9 mouse cellular contexts compared by ENCODE assay signal in the genomic region with DNA sequence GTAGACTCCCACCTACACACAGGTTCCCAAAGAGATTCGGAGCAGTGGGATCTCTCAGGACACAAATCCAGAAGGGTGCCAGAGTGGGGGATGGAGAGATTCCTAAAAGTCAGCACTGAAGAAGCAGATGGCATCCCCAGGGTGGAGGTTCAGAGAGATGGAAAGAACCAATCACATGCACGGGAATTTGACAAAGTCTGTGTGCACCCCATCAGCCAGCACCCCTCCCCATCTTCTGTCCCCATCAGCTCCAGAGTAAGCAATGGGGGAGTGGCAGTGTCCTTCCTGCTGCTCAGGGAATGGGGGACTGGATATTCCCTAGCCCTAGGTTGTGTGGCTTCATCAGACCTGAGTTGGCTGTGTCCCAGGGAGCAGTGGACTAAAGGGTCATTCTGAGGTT. TPM values are rescaled to one million over a fixed set of nuclear protein-coding genes. Genes with fewer than 3 reads are reported as not detected.
DNase-seq lines count a peak whose midpoint lies in the region; ATAC-seq and TF ChIP-seq lines count a peak whose summit lies in the region.
"Had no signal": no experiment of that assay in that cellular context is flagged by ENCODE, and none has a peak within 500 bp of the region (broad histone marks: within the 10 kb centered on the region; RNA-seq: fewer than 3 reads in every experiment).

No protein-coding gene starts in this region.

- no peaks in the 10 kb centered on the region for H3K36me3 ChIP-seq in liver, embryonic 11.5 days (ENCODE audit: control insufficient read depth, insufficient read depth, low read length)
- no peaks in the 10 kb centered on the region for H3K36me3 ChIP-seq in embryonic facial prominence, embryonic 14.5 days (ENCODE audit: control insufficient read depth, insufficient read depth, low read length)
- H3K36me3 ChIP-seq in intestine, postnatal 0 days (ENCODE audit: control insufficient read depth, insufficient read depth) = no peaks in the 10 kb centered on the region
- no peaks in the 10 kb centered on the region for H3K36me3 ChIP-seq in neural tube, embryonic 15.5 days

- peaks cover 54% of the 10 kb centered on the region for H3K27me3 ChIP-seq in liver, embryonic 11.5 days (replicated peaks; ENCODE audit: control insufficient read depth, insufficient read depth, low read length)
- H3K27me3 ChIP-seq in embryonic facial prominence, embryonic 14.5 days (replicated peaks; ENCODE audit: control insufficient read depth, insufficient read depth, low read length) = no peaks in the 10 kb centered on the region; the same call in 1 of the 2 replicates
- H3K27me3 ChIP-seq in intestine, postnatal 0 days (replicated peaks; ENCODE audit: control insufficient read depth, insufficient read depth, low read length) = 0 out of 2 replicates have a peak, but pooled peaks cover 8% of the 10 kb centered on the region
- peaks cover 16% of the 10 kb centered on the region; the same call in 1 of the 2 replicates for H3K27me3 ChIP-seq in neural tube, embryonic 15.5 days (replicated peaks)

- no peak for DNase-seq in liver, embryonic 11.5 days (ENCODE audit: low spot score)
- no peak for DNase-seq in liver
- no peak for DNase-seq in embryonic facial prominence, embryonic 14.5 days (ENCODE audit: low spot score)
- no peak for DNase-seq in adrenal gland, postnatal 25 days
- no peak for DNase-seq in frontal cortex, postnatal 25 days (ENCODE audit: low spot score in 2 of 2)
- DNase-seq: heart, adult 11 months had no signal

- H3K9ac ChIP-seq in liver, embryonic 11.5 days (ENCODE audit: low read depth, low read length) = no peak overlapping the region
- peak overlapping the region; percentile 63; the same call in 1 of the 2 replicates for H3K9ac ChIP-seq in embryonic facial prominence, embryonic 14.5 days (ENCODE audit: low read depth, low read length)
- no peak overlapping the region for H3K9ac ChIP-seq in intestine, postnatal 0 days (ENCODE audit: low read depth, low read length)
- H3K9ac ChIP-seq in neural tube, embryonic 15.5 days (replicated peaks) = no peak overlapping the region

- H3K4me2 ChIP-seq in liver, embryonic 11.5 days = peak overlapping the region; percentile 56
- peak overlapping the region; percentile 80 for H3K4me2 ChIP-seq in embryonic facial prominence, embryonic 14.5 days (ENCODE audit: low read depth, low read length)
- H3K4me2 ChIP-seq in intestine, postnatal 0 days (replicated peaks; ENCODE audit: low read depth) = peak overlapping the region; percentile 69
- H3K4me2 ChIP-seq in neural tube, embryonic 15.5 days = peak overlapping the region; percentile 63

- peak overlapping the region; percentile 34; the same call in 1 of the 2 replicates for H3K4me3 ChIP-seq in liver, embryonic 11.5 days (ENCODE audit: low read depth, low read length)
- H3K4me3 ChIP-seq in embryonic facial prominence, embryonic 14.5 days (ENCODE audit: low read depth, low read length) = peak overlapping the region; percentile 42
- peak overlapping the region; percentile 36; the same call in 1 of the 2 replicates for H3K4me3 ChIP-seq in intestine, postnatal 0 days (ENCODE audit: low read depth, low read length)
- peak overlapping the region; percentile 30; the same call in 1 of the 2 replicates for H3K4me3 ChIP-seq in neural tube, embryonic 15.5 days (replicated peaks)

- H3K27ac ChIP-seq in liver, embryonic 11.5 days (ENCODE audit: low read depth, low read length) = no peak overlapping the region
- H3K27ac ChIP-seq in embryonic facial prominence, embryonic 14.5 days (replicated peaks; ENCODE audit: low read depth, low read length) = peak overlapping the region; percentile 54; the same call in 1 of the 2 replicates
- no peak overlapping the region for H3K27ac ChIP-seq in intestine, postnatal 0 days (ENCODE audit: low read depth, low read length)
- no peak overlapping the region for H3K27ac ChIP-seq in neural tube, embryonic 15.5 days (replicated peaks)

- WGBS in liver, embryonic 11.5 days = 13% methylated on average over 2 of the region's 2 CpGs
- 0% methylated on average over 2 of the region's 2 CpGs for WGBS in embryonic facial prominence, embryonic 14.5 days
- 13% methylated on average over 2 of the region's 2 CpGs for WGBS in intestine, postnatal 0 days
- WGBS in neural tube, embryonic 15.5 days = 16% methylated on average over 2 of the region's 2 CpGs

- H3K9me3 ChIP-seq in liver, embryonic 11.5 days (ENCODE audit: control insufficient read depth, low read length) = no peaks in the 10 kb centered on the region
- H3K9me3 ChIP-seq in embryonic facial prominence, embryonic 14.5 days (ENCODE audit: control insufficient read depth, low read length) = no peaks in the 10 kb centered on the region
- H3K9me3 ChIP-seq in intestine, postnatal 0 days (ENCODE audit: control insufficient read depth) = no peaks in the 10 kb centered on the region
- no peaks in the 10 kb centered on the region for H3K9me3 ChIP-seq in neural tube, embryonic 15.5 days (replicated peaks)

- no peaks in the 10 kb centered on the region; the same call in 1 of the 2 replicates for H3K4me1 ChIP-seq in liver, embryonic 11.5 days (replicated peaks; ENCODE audit: control insufficient read depth, insufficient read depth, low read length)
- peaks cover 40% of the 10 kb centered on the region for H3K4me1 ChIP-seq in embryonic facial prominence, embryonic 14.5 days (ENCODE audit: control insufficient read depth, insufficient read depth, low read length)
- H3K4me1 ChIP-seq in intestine, postnatal 0 days (replicated peaks; ENCODE audit: control insufficient read depth, insufficient read depth, low read length) = peaks cover 8% of the 10 kb centered on the region; the same call in 1 of the 2 replicates
- H3K4me1 ChIP-seq in neural tube, embryonic 15.5 days = peaks cover 27% of the 10 kb centered on the region

- no peak for ATAC-seq in liver, embryonic 11.5 days (replicated peaks; ENCODE audit: low FRiP score)
- ATAC-seq in embryonic facial prominence, embryonic 14.5 days (ENCODE audit: low read depth) = 0 out of 2 replicates have a peak, but pooled peaks have one; percentile 9
- ATAC-seq in intestine, postnatal 0 days = no peak
- ATAC-seq in neural tube, embryonic 15.5 days (ENCODE audit: low FRiP score) = peak; percentile 56; the same call in 1 of the 2 replicates

- TF ChIP-seq CTCF in intestine, postnatal 0 days (IDR thresholded peaks at IDR 0.05; ENCODE audit: low read depth) = no peak

RNA-seq across cellular contexts. Expression of a gene that starts 0.7 kb away (rescaled TPM):
- 0.84 and 0.91 TPM in 2 replicates for polyA plus RNA-seq in liver, embryonic 11.5 days (2014; fragmentation: Nextera tagmentation; extraction: Ambion mirVana)
- 4.3 and 6.6 TPM in 2 replicates for polyA plus RNA-seq in embryonic facial prominence, embryonic 14.5 days (2014; fragmentation: Nextera tagmentation; extraction: Ambion mirVana)
- 0.55 and 1.0 TPM in 2 replicates for polyA plus RNA-seq in intestine, postnatal 0 days (2015; fragmentation: Nextera tagmentation; extraction: Ambion mirVana)
- polyA plus RNA-seq in neural tube, embryonic 15.5 days (2015; fragmentation: Nextera tagmentation; extraction: Ambion mirVana) = 1.1 and 1.5 TPM in 2 replicates
- 14.6 and 18.7 TPM in 2 replicates for total RNA-seq in adrenal gland, postnatal 25 days (2021)

RNA-seq across cellular contexts. Expression of a gene that starts 13.1 kb away (rescaled TPM):
- not detected in 2 replicates for polyA plus RNA-seq in liver, embryonic 11.5 days (2014; fragmentation: Nextera tagmentation; extraction: Ambion mirVana)
- 0.31 and 0.51 TPM in 2 replicates for polyA plus RNA-seq in embryonic facial prominence, embryonic 14.5 days (2014; fragmentation: Nextera tagmentation; extraction: Ambion mirVana)
- polyA plus RNA-seq in intestine, postnatal 0 days (2015; fragmentation: Nextera tagmentation; extraction: Ambion mirVana) = not detected in 2 replicates
- 0.28 and 0.42 TPM in 2 replicates for polyA plus RNA-seq in neural tube, embryonic 15.5 days (2015; fragmentation: Nextera tagmentation; extraction: Ambion mirVana)
- total RNA-seq in adrenal gland, postnatal 25 days (2021) = not detected in 2 replicates
- total RNA-seq: neutrophil, adult 5-6 weeks had no signal

RNA-seq across cellular contexts. Expression of a gene that starts 22.5 kb away (rescaled TPM):
- polyA plus RNA-seq in liver, embryonic 11.5 days (2014; fragmentation: Nextera tagmentation; extraction: Ambion mirVana) = 0.84 and 1.1 TPM in 2 replicates
- polyA plus RNA-seq in embryonic facial prominence, embryonic 14.5 days (2014; fragmentation: Nextera tagmentation; extraction: Ambion mirVana) = 1.4 and 4.1 TPM in 2 replicates
- polyA plus RNA-seq in intestine, postnatal 0 days (2015; fragmentation: Nextera tagmentation; extraction: Ambion mirVana) = 0.94 and 1.7 TPM in 2 replicates
- polyA plus RNA-seq in neural tube, embryonic 15.5 days (2015; fragmentation: Nextera tagmentation; extraction: Ambion mirVana) = 2.0 and 2.8 TPM in 2 replicates
- total RNA-seq in adrenal gland, postnatal 25 days (2021) = 5.9 and 8.5 TPM in 2 replicates
- total RNA-seq: neutrophil, adult 5-6 weeks had no signal

RNA-seq across cellular contexts. Expression of a gene that starts 25.0 kb away (rescaled TPM):
- 2.7 and 4.7 TPM in 2 replicates for polyA plus RNA-seq in liver, embryonic 11.5 days (2014; fragmentation: Nextera tagmentation; extraction: Ambion mirVana)
- 30.0 and 30.5 TPM in 2 replicates for polyA plus RNA-seq in embryonic facial prominence, embryonic 14.5 days (2014; fragmentation: Nextera tagmentation; extraction: Ambion mirVana)
- 1.2 and 1.4 TPM in 2 replicates for polyA plus RNA-seq in intestine, postnatal 0 days (2015; fragmentation: Nextera tagmentation; extraction: Ambion mirVana)
- 12.8 and 14.7 TPM in 2 replicates for polyA plus RNA-seq in neural tube, embryonic 15.5 days (2015; fragmentation: Nextera tagmentation; extraction: Ambion mirVana)
- 0.24 and 1.0 TPM in 2 replicates for total RNA-seq in adrenal gland, postnatal 25 days (2021)
- total RNA-seq: neutrophil, adult 5-6 weeks had no signal

RNA-seq across cellular contexts. Expression of a gene that starts 50.0 kb away (rescaled TPM):
- 3.9 and 4.1 TPM in 2 replicates for polyA plus RNA-seq in liver, embryonic 11.5 days (2014; fragmentation: Nextera tagmentation; extraction: Ambion mirVana)
- polyA plus RNA-seq in embryonic facial prominence, embryonic 14.5 days (2014; fragmentation: Nextera tagmentation; extraction: Ambion mirVana) = 2.2 and 2.8 TPM in 2 replicates
- 1.2 and 1.8 TPM in 2 replicates for polyA plus RNA-seq in intestine, postnatal 0 days (2015; fragmentation: Nextera tagmentation; extraction: Ambion mirVana)
- polyA plus RNA-seq in neural tube, embryonic 15.5 days (2015; fragmentation: Nextera tagmentation; extraction: Ambion mirVana) = 9.4 and 10.4 TPM in 2 replicates
- 13.1 and 18.3 TPM in 2 replicates for total RNA-seq in adrenal gland, postnatal 25 days (2021)

Comparison
In these comparisons a context has a peak if more than half of its experiments do, and no peak if none do; other contexts are left out.
1. ATAC-seq: peak in embryonic facial prominence, embryonic 14.5 days (single experiment) and neural tube, embryonic 15.5 days (single experiment); none in liver, embryonic 11.5 days (single experiment) and intestine, postnatal 0 days (single experiment).
2. Peak in every context shown above with its lines, with median percentiles within 50 percentile points of each other: H3K4me2 ChIP-seq and H3K4me3 ChIP-seq.